Mouse (Mus musculus) hindbrain, embryonic 14.5 days (tissue): ENCODE measurements around the gene Letm1. TPM values are rescaled to one million over a fixed set of nuclear protein-coding genes. Genes with fewer than 3 reads are reported as not detected.

Experiments used
- ATAC-seq: fragments of 200-750 bp; cut with Nextera tagmentation; 2 replicates; pipeline ENCODE4 v1.8.0; 2017; ENCODE audit warnings: moderate number of reproducible peaks, mild to moderate bottlenecking, moderate TSS enrichment, moderate library complexity; ENCODE audit not compliant: low FRiP score
- DNase-seq: peaks from one replicate; pipeline ENCODE4 v3.0.0-alpha.2; 2015; ENCODE audit warnings: low spot score
- H3K27ac ChIP-seq: fragments of 300-500 bp; sonication (generic); 2 replicates; pipeline ENCODE4 v1.5.1; 2014; ENCODE audit warnings: mild to moderate bottlenecking, moderate library complexity
- H3K27me3 ChIP-seq: fragments of 300-500 bp; sonication (generic); 2 replicates; pipeline ENCODE4 v1.6.1; 2014; ENCODE audit warnings: mild to moderate bottlenecking, low read length, mixed read lengths; ENCODE audit not compliant: control insufficient read depth, insufficient read depth
- H3K36me3 ChIP-seq: fragments of 300-500 bp; sonication (generic); replicated peaks from 2 replicates; pipeline ENCODE4 v1.6.1; 2014; ENCODE audit not compliant: control insufficient read depth, insufficient read depth
- H3K4me1 ChIP-seq: fragments of 300-500 bp; sonication (generic); replicated peaks from 2 replicates; pipeline ENCODE4 v1.6.1; 2014; ENCODE audit warnings: antibody characterized with exemption, low read length, mixed read lengths; ENCODE audit not compliant: control insufficient read depth, insufficient read depth
- H3K4me2 ChIP-seq: fragments of 300-500 bp; sonication (generic); replicated peaks from 2 replicates; pipeline ENCODE4 v1.6.1; 2014; ENCODE audit warnings: mild to moderate bottlenecking, moderate library complexity
- H3K4me3 ChIP-seq: fragments of 300-500 bp; sonication (generic); replicated peaks from 2 replicates; pipeline ENCODE4 v1.5.1; 2014; ENCODE audit warnings: mild to moderate bottlenecking, low read length
- H3K9ac ChIP-seq: fragments of 300-500 bp; sonication (generic); 2 replicates; pipeline ENCODE4 v1.6.1; 2014
- H3K9me3 ChIP-seq: fragments of 300-500 bp; sonication (generic); 2 replicates; pipeline ENCODE4 v1.6.1; 2016; ENCODE audit warnings: low read length; ENCODE audit not compliant: control insufficient read depth
- WGBS: fragments of 180-500 bp; shearing (Covaris S2); extraction: QIAGEN DNeasy Blood & Tissue Kit; methylation state at CpG from one replicate; pipeline ENCODE4 v1.1.7; 2014; 5-methylcytosine and 5-hydroxymethylcytosine counted together
- polyA plus RNA-seq: library from polyadenylated mRNA; unstranded; fragments of >200 nt; fragmentation: Nextera tagmentation; extraction: Ambion mirVana; gene quantifications from 2 replicates; pipeline ENCODE4 v1.2.1, GENCODE M21; 2014

The Letm1 gene
- polyA plus RNA-seq, 1 experiment from 2014 or later: 73.3 TPM

GRCm38 (mm10) chr5:33819876-33820732 lies 37.5 kb upstream of the Letm1 start, which contains the start of gene Nsd2:
Gene Nsd2, plus strand, starts transcription at chr5:33820725.
- Histone ChIP-seq H3K9ac (peak within 1 kb of the TSS; percentile 100), H3K4me2 (peak within 1 kb of the TSS; percentile 89), H3K4me1 (peaks cover 35% of the 10 kb centered on the region), H3K27ac (peak within 1 kb of the TSS; percentile 100), H3K27me3 (no peaks in the 10 kb centered on the region), H3K4me3 (peak within 1 kb of the TSS; percentile 100), H3K36me3 (no peaks in the 10 kb centered on the region; the same call in 1 of the 2 replicates), H3K9me3 (no peaks in the 10 kb centered on the region)
- DNase-seq (peak; percentile 96), ATAC-seq (peak; percentile 87)
- under 1% methylated on average over 102 of the region's 136 CpGs for WGBS

GRCm38 (mm10) chr5:33819141-33819875 lies 36.7 kb upstream of the Letm1 start:
- ATAC-seq: peak; percentile 5; the same call in 1 of the 2 replicates
- Histone ChIP-seq H3K36me3 (no peaks in the 10 kb centered on the region), H3K4me1 (peaks cover 30% of the 10 kb centered on the region), H3K4me3 (peak overlapping the region; percentile 100), H3K9ac (peak overlapping the region; percentile 78), H3K4me2 (peak overlapping the region; percentile 89), H3K9me3 (no peaks in the 10 kb centered on the region), H3K27me3 (no peaks in the 10 kb centered on the region), H3K27ac (peak overlapping the region; percentile 100)
- 8% methylated on average over 9 of the region's 9 CpGs for WGBS
- DNase-seq: no peak

GRCm38 (mm10) chr5:33818104-33818503 lies 35.5 kb upstream of the Letm1 start:
- H3K27ac ChIP-seq: no peak overlapping the region
- DNase-seq: no peak
- 3% methylated on average over 5 of the region's 5 CpGs for WGBS

GRCm38 (mm10) chr5:33816008-33816725 lies 33.5 kb upstream of the Letm1 start:
- DNase-seq: no peak
- Histone ChIP-seq H3K9me3 (no peaks in the 10 kb centered on the region), H3K4me3 (no peak overlapping the region), H3K4me2 (no peak overlapping the region), H3K36me3 (no peaks in the 10 kb centered on the region), H3K9ac (no peak overlapping the region), H3K27me3 (no peaks in the 10 kb centered on the region), H3K4me1 (peaks cover 7% of the 10 kb centered on the region; the same call in 1 of the 2 replicates), H3K27ac (no peak overlapping the region)
- no peak for ATAC-seq
- WGBS: 89% methylated on average over 6 of the region's 6 CpGs

More at GRCm38 (mm10) chr5:33818104-33818503, 35.5 kb upstream of the Letm1 start:
- peaks cover 21% of the 10 kb centered on the region for H3K4me1 ChIP-seq
- H3K36me3 ChIP-seq: no peaks in the 10 kb centered on the region
- no peaks in the 10 kb centered on the region for H3K27me3 ChIP-seq
- H3K4me3 ChIP-seq: no peak overlapping the region
- no peak overlapping the region for H3K4me2 ChIP-seq
- H3K9ac ChIP-seq: no peak overlapping the region
- H3K9me3 ChIP-seq: no peaks in the 10 kb centered on the region
- ATAC-seq: no peak

- Histone ChIP-seq H3K27me3 (no peaks in the 10 kb centered on the region), H3K36me3 (no peaks in the 10 kb centered on the region), H3K4me3 (no peak overlapping the region), H3K27ac (no peak overlapping the region), H3K9ac (no peak overlapping the region), H3K9me3 (no peaks in the 10 kb centered on the region), H3K4me1 (no peaks in the 10 kb centered on the region), H3K4me2 (no peak overlapping the region)
- no peak for DNase-seq
- WGBS: 94% methylated on average over 4 of the region's 4 CpGs
- no peak for ATAC-seq
These were observed 28.9 kb upstream of the Letm1 start for GRCm38 (mm10) chr5:33811519-33811918.

- Histone ChIP-seq H3K27me3 (no peaks in the 10 kb centered on the region), H3K36me3 (no peaks in the 10 kb centered on the region), H3K4me2 (no peak overlapping the region), H3K9ac (no peak overlapping the region), H3K4me1 (no peaks in the 10 kb centered on the region), H3K4me3 (no peak overlapping the region), H3K9me3 (peaks cover 27% of the 10 kb centered on the region), H3K27ac (no peak overlapping the region)
- ATAC-seq (no peak), DNase-seq (no peak)
- 82% methylated on average over 2 of the region's 2 CpGs for WGBS
These were observed 20.7 kb upstream of the Letm1 start for GRCm38 (mm10) chr5:33803337-33803736.

GRCm38 (mm10) chr5:33791912-33792643 lies 9.5 kb upstream of the Letm1 start:
- Histone ChIP-seq H3K4me2 (no peak overlapping the region), H3K27ac (no peak overlapping the region), H3K4me1 (no peaks in the 10 kb centered on the region), H3K27me3 (no peaks in the 10 kb centered on the region), H3K9me3 (no peaks in the 10 kb centered on the region), H3K9ac (no peak overlapping the region), H3K36me3 (no peaks in the 10 kb centered on the region), H3K4me3 (no peak overlapping the region)
- ATAC-seq: no peak
- 81% methylated on average over 5 of the region's 5 CpGs for WGBS
- DNase-seq: no peak

- peaks cover 21% of the 10 kb centered on the region for H3K4me1 ChIP-seq
- WGBS: 15% methylated on average over 6 of the region's 6 CpGs
- H3K9me3 ChIP-seq: no peaks in the 10 kb centered on the region
- no peaks in the 10 kb centered on the region for H3K27me3 ChIP-seq
- H3K27ac ChIP-seq: peak overlapping the region; percentile 83; the same call in 1 of the 2 replicates
- peak overlapping the region; percentile 86 for H3K9ac ChIP-seq
- H3K36me3 ChIP-seq: peaks cover under 1% of the 10 kb centered on the region; the same call in 1 of the 2 replicates
- peak; percentile 87; the same call in 1 of the 2 replicates for ATAC-seq
- H3K4me2 ChIP-seq: peak overlapping the region; percentile 97
- peak overlapping the region; percentile 63 for H3K4me3 ChIP-seq
- no peak for DNase-seq
These were observed 378 bp upstream of the Letm1 start for GRCm38 (mm10) chr5:33782999-33783390.
